Mouse (Mus musculus): ENCODE results near the gene Gm44503.

DNA sequence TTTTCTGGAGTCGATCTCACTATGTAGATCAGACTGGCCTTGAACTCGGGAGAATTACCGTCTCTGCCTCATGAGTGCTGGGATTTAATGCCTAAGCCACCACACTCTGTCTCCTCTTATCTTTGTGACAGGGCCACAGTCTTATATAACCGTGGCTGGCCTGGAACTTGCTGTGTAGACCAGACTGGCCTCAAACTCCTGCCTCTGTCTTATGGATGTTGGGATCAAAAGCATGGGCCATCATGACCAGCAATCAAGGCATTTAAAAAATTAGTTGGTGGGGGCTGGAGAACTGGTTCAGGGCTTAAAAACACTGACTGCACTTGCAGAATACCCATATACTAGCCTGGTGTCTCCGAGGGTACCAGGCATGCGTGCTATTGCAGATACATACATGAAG lies 81.4 kb downstream of the Gm44503 start, which contains the start of gene Pigb:
- no peak for TF ChIP-seq CTCF (IDR thresholded peaks at IDR 0.05; ENCODE audit: insufficient read depth, low read depth, low read length)
- TF ChIP-seq POLR2A (IDR thresholded peaks at IDR 0.05; ENCODE audit: insufficient read depth, low read depth, low read length): no peak

Measured in olfactory bulb, adult 2 months (tissue).